Mouse (Mus musculus) kidney, postnatal 10 days (tissue): ENCODE data around the gene Lypla2.
A peak's percentile ranks its signal among the peaks of the same experiment; 100 is the strongest.
"Not testable (repeated sequence)": the region's sequence is repeated elsewhere in the genome, so short reads cannot be mapped to it uniquely, and the experiment has no call there.

Experiments used
- DNase-seq: peaks from one replicate; pipeline ENCODE4 v3.0.0; 2021; ENCODE audit warnings: mixed read lengths

Gene Lypla2

GRCm38 (mm10) chr4:135972556-135972906 lies at the start of gene Lypla2:
TSS of gene Lypla2 (minus strand) at chr4:135972626.
- DNase-seq: peak; percentile 94

- peak; percentile 100 for DNase-seq
These were observed 49.2 kb upstream of the Lypla2 start, which contains the start of gene Eloa for GRCm38 (mm10) chr4:136021549-136022047. TSS of gene Eloa (minus strand) at chr4:136021763.

GRCm38 (mm10) chr4:136020743-136021548 lies 48.5 kb upstream of the Lypla2 start:
- peak; percentile 41 for DNase-seq

GRCm38 (mm10) chr4:136016059-136016602 lies 43.7 kb upstream of the Lypla2 start:
- DNase-seq: no peak

- DNase-seq: no peak
These were observed 38.2 kb upstream of the Lypla2 start for GRCm38 (mm10) chr4:136010586-136010985.

- DNase-seq: no peak
These were observed 36.5 kb upstream of the Lypla2 start for GRCm38 (mm10) chr4:136008782-136009447.

- DNase-seq: no peak
These were observed 34.4 kb upstream of the Lypla2 start for GRCm38 (mm10) chr4:136006821-136007220.

GRCm38 (mm10) chr4:136004921-136005320 lies 32.5 kb upstream of the Lypla2 start:
- DNase-seq: no peak

- no peak for DNase-seq
These were observed 31.8 kb upstream of the Lypla2 start for GRCm38 (mm10) chr4:136004107-136004675.

- no peak for DNase-seq
These were observed 22.7 kb upstream of the Lypla2 start for GRCm38 (mm10) chr4:135995118-135995517.

GRCm38 (mm10) chr4:135993941-135994340 lies 21.5 kb upstream of the Lypla2 start:
- DNase-seq: no peak

- DNase-seq: no peak
These were observed 15.3 kb upstream of the Lypla2 start for GRCm38 (mm10) chr4:135987714-135988113.

- peak; percentile 95 for DNase-seq
These were observed 14.7 kb upstream of the Lypla2 start, which contains the start of gene Pithd1 for GRCm38 (mm10) chr4:135986943-135987710. TSS of gene Pithd1 (minus strand) at chr4:135987264.

- DNase-seq: no peak
These were observed 14.0 kb upstream of the Lypla2 start for GRCm38 (mm10) chr4:135986301-135986942.

GRCm38 (mm10) chr4:135985769-135986168 lies 13.3 kb upstream of the Lypla2 start:
- no peak for DNase-seq

GRCm38 (mm10) chr4:135985193-135985592 lies 12.8 kb upstream of the Lypla2 start:
- no peak for DNase-seq

- DNase-seq: no peak
These were observed 12.1 kb upstream of the Lypla2 start for GRCm38 (mm10) chr4:135984556-135984955.

- DNase-seq: no peak
These were observed 9.2 kb upstream of the Lypla2 start for GRCm38 (mm10) chr4:135981524-135982063.

GRCm38 (mm10) chr4:135980223-135980622 lies 7.8 kb upstream of the Lypla2 start:
- not testable (repeated sequence) for DNase-seq

- DNase-seq: no peak
These were observed 3.7 kb upstream of the Lypla2 start for GRCm38 (mm10) chr4:135976146-135976545.
